Comparison of ENCODE assay signal across 13 mouse cellular contexts in the genomic region with DNA sequence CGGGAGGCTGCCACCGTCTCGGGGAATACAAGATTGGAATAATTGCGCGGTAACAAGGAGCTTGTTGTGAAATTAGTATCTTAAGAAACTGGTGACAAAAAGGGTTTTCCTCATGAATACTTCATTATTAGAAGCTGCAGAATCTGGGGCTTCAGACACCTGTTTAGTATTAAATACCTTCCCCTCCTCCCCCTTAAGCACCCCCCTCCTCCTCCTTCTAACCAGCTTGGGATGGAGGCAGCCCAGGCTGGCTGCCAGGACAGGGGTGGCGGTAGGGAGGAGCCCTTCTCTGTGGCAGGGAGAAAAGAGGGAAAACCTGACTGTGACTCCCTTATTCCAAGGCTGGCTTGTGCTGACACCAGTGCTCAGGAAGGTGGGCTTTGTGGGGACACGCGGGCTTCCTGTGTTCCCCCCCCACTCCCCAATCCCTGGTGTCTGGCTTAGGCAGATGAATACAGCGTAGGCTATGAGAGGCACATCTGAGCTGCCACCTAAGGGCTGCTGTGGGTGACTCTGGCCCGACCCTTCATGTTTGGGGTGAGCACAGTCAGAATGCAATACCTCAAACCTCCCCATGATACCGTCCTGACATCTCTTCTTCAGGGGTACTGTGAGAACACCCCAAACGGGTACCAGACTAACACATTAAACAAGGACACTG. TPM values are rescaled to one million over a fixed set of nuclear protein-coding genes. Genes with fewer than 3 reads are reported as not detected.
DNase-seq lines count a peak whose midpoint lies in the region; ATAC-seq lines count a peak whose summit lies in the region.
"Had no signal": no experiment of that assay in that cellular context is flagged by ENCODE, and none has a peak within 500 bp of the region (broad histone marks: within the 10 kb centered on the region; RNA-seq: fewer than 3 reads in every experiment).

No protein-coding gene starts in this region.

- no peak for DNase-seq in neural tube, embryonic 10.5 days (ENCODE audit: extremely low spot score, low spot score)
- DNase-seq in forebrain, embryonic 11.5 days (ENCODE audit: low spot score): no peak
- no peak for DNase-seq in left cerebral cortex, adult 9 months (ENCODE audit: low spot score in 2 of 2)
- DNase-seq in frontal cortex, postnatal 25 days (ENCODE audit: low spot score in 2 of 2): no peak
- no peak for DNase-seq in right cerebral cortex, adult 18-20 months
- DNase-seq: heart, postnatal 14 days; layer of hippocampus, postnatal 36 days; lung, adult 18-20 months had no signal

- WGBS in neural tube, embryonic 12.5 days: 63% methylated on average over 12 of the region's 12 CpGs
- WGBS in forebrain, embryonic 11.5 days: 51% methylated on average over 12 of the region's 12 CpGs
- WGBS in kidney, embryonic 16.5 days: 63% methylated on average over 12 of the region's 12 CpGs
- WGBS in neural tube, embryonic 15.5 days: 49% methylated on average over 12 of the region's 12 CpGs

- no peak overlapping the region for H3K27ac ChIP-seq in neural tube, embryonic 12.5 days
- no peak overlapping the region; the same call in 1 of the 2 replicates for H3K27ac ChIP-seq in forebrain, embryonic 11.5 days (ENCODE audit: low read depth, low read length)
- peak overlapping the region; percentile 98; the same call in 1 of the 2 replicates for H3K27ac ChIP-seq in kidney, embryonic 16.5 days (ENCODE audit: low read length)
- H3K27ac ChIP-seq in neural tube, embryonic 15.5 days (replicated peaks): peak overlapping the region; percentile 76

- no peak overlapping the region for H3K4me3 ChIP-seq in neural tube, embryonic 12.5 days
- H3K4me3 ChIP-seq in forebrain, embryonic 11.5 days (ENCODE audit: low read depth, low read length): no peak overlapping the region
- no peak overlapping the region for H3K4me3 ChIP-seq in kidney, embryonic 16.5 days (ENCODE audit: low read length)
- no peak overlapping the region for H3K4me3 ChIP-seq in neural tube, embryonic 15.5 days (replicated peaks)
- H3K4me3 ChIP-seq: myocyte had no signal

- H3K27me3 ChIP-seq in neural tube, embryonic 12.5 days (replicated peaks): no peaks in the 10 kb centered on the region
- no peaks in the 10 kb centered on the region for H3K27me3 ChIP-seq in forebrain, embryonic 11.5 days (ENCODE audit: control insufficient read depth, insufficient read depth, low read length)
- no peaks in the 10 kb centered on the region for H3K27me3 ChIP-seq in kidney, embryonic 16.5 days (ENCODE audit: insufficient read depth, low read length)
- no peaks in the 10 kb centered on the region for H3K27me3 ChIP-seq in neural tube, embryonic 15.5 days (replicated peaks)

- no peak for ATAC-seq in neural tube, embryonic 12.5 days (ENCODE audit: low FRiP score, low read depth)
- no peak for ATAC-seq in forebrain, embryonic 11.5 days (replicated peaks; ENCODE audit: low FRiP score)
- ATAC-seq in kidney, embryonic 16.5 days (ENCODE audit: low FRiP score, low TSS enrichment): no peak
- no peak for ATAC-seq in neural tube, embryonic 15.5 days (ENCODE audit: low FRiP score)
- ATAC-seq: activated CD4-positive, CD25-positive, alpha-beta regulatory T cell, adult 4 months had no signal

- no peak overlapping the region; the same call in 1 of the 2 replicates for H3K4me2 ChIP-seq in neural tube, embryonic 12.5 days (replicated peaks)
- peak overlapping the region; percentile 27; the same call in 1 of the 2 replicates for H3K4me2 ChIP-seq in forebrain, embryonic 11.5 days (ENCODE audit: low read depth, low read length, severe bottlenecking)
- 0 out of 2 replicates have a peak overlapping the region, but pooled peaks have one; percentile 11 for H3K4me2 ChIP-seq in kidney, embryonic 16.5 days (replicated peaks; ENCODE audit: low read depth, low read length)
- H3K4me2 ChIP-seq in neural tube, embryonic 15.5 days: peak overlapping the region; percentile 9

- no peaks in the 10 kb centered on the region for H3K9me3 ChIP-seq in neural tube, embryonic 12.5 days
- H3K9me3 ChIP-seq in forebrain, embryonic 11.5 days (ENCODE audit: control insufficient read depth, low read length): no peaks in the 10 kb centered on the region
- no peaks in the 10 kb centered on the region for H3K9me3 ChIP-seq in kidney, embryonic 16.5 days (ENCODE audit: low read length)
- H3K9me3 ChIP-seq in neural tube, embryonic 15.5 days (replicated peaks): no peaks in the 10 kb centered on the region

- H3K4me1 ChIP-seq in neural tube, embryonic 12.5 days: peaks cover 78% of the 10 kb centered on the region
- peaks cover 54% of the 10 kb centered on the region for H3K4me1 ChIP-seq in forebrain, embryonic 11.5 days (replicated peaks; ENCODE audit: control insufficient read depth, insufficient read depth, low read length)
- peaks cover 99% of the 10 kb centered on the region for H3K4me1 ChIP-seq in kidney, embryonic 16.5 days (ENCODE audit: insufficient read depth, low read length)
- peaks cover 82% of the 10 kb centered on the region for H3K4me1 ChIP-seq in neural tube, embryonic 15.5 days

- peaks cover 12% of the 10 kb centered on the region; the same call in 1 of the 2 replicates for H3K36me3 ChIP-seq in neural tube, embryonic 12.5 days
- H3K36me3 ChIP-seq in forebrain, embryonic 11.5 days (ENCODE audit: control insufficient read depth, insufficient read depth, low read length): no peaks in the 10 kb centered on the region
- H3K36me3 ChIP-seq in kidney, embryonic 16.5 days (ENCODE audit: insufficient read depth, low read length): peaks cover 3% of the 10 kb centered on the region; the same call in 1 of the 2 replicates
- H3K36me3 ChIP-seq in neural tube, embryonic 15.5 days: 0 out of 2 replicates have a peak, but pooled peaks cover 5% of the 10 kb centered on the region

- H3K9ac ChIP-seq in neural tube, embryonic 12.5 days: 0 out of 2 replicates have a peak overlapping the region, but pooled peaks have one; percentile 13
- 0 out of 2 replicates have a peak overlapping the region, but pooled peaks have one; percentile 4 for H3K9ac ChIP-seq in forebrain, embryonic 11.5 days (ENCODE audit: low read length)
- H3K9ac ChIP-seq in kidney, embryonic 16.5 days (replicated peaks; ENCODE audit: low read length): 0 out of 2 replicates have a peak overlapping the region, but pooled peaks have one; percentile 64
- H3K9ac ChIP-seq in neural tube, embryonic 15.5 days (replicated peaks): 0 out of 2 replicates have a peak overlapping the region, but pooled peaks have one; percentile 11

RNA-seq across cellular contexts. Expression of a gene that starts 25.5 kb away (rescaled TPM):
- 7.2 and 8.0 TPM in 2 replicates for polyA plus RNA-seq in neural tube, embryonic 12.5 days (2016; fragmentation: Nextera tagmentation; extraction: Ambion mirVana)
- polyA plus RNA-seq in forebrain, embryonic 11.5 days (2014; fragmentation: Nextera tagmentation; extraction: Ambion mirVana): 8.7 and 9.4 TPM in 2 replicates
- polyA plus RNA-seq in kidney, embryonic 16.5 days (2015; fragmentation: Nextera tagmentation; extraction: Ambion mirVana): 4.1 and 4.5 TPM in 2 replicates
- 4.7 and 5.3 TPM in 2 replicates for polyA plus RNA-seq in neural tube, embryonic 15.5 days (2015; fragmentation: Nextera tagmentation; extraction: Ambion mirVana)
- polyA plus RNA-seq: activated CD4-positive, CD25-positive, alpha-beta regulatory T cell, adult 4 months had no signal

Comparison
In these comparisons a context has a peak if more than half of its experiments do, and no peak if none do; other contexts are left out.
1. H3K27ac ChIP-seq: peak in kidney, embryonic 16.5 days (single experiment) and neural tube, embryonic 15.5 days (single experiment); none in neural tube, embryonic 12.5 days (single experiment) and forebrain, embryonic 11.5 days (single experiment).
2. H3K9ac ChIP-seq: peak in every context shown above with its lines; median percentile 64 in kidney, embryonic 16.5 days; 13 in neural tube, embryonic 12.5 days; 11 in neural tube, embryonic 15.5 days; 4 in forebrain, embryonic 11.5 days.